Mouse (Mus musculus) bone marrow, adult 2 months (tissue): ENCODE results near the gene Selenoo.

Experiments
- CTCF ChIP-seq: fragments of 200-500 bp; IDR thresholded peaks from 2 replicates; pipeline ENCODE4 v1.5.1; 2011; ENCODE audit warnings: low read length, control low read depth; ENCODE audit not compliant: control insufficient read depth, insufficient read depth
- POLR2A ChIP-seq: fragments of 200-500 bp; IDR thresholded peaks from 2 replicates; pipeline ENCODE4 v1.6.1; 2011; ENCODE audit warnings: low read depth, mild to moderate bottlenecking, control low read depth, low read length, borderline replicate concordance; ENCODE audit not compliant: control insufficient read depth

GRCm38 (mm10) chr15:89090662-89091061 is 1.8 kb downstream of the Selenoo start:
- TF ChIP-seq CTCF (no peak), POLR2A (no peak)
